Mouse (Mus musculus) adrenal gland, postnatal 25 days (tissue): ENCODE data around the gene Il17rb. TPM values are rescaled to one million over a fixed set of nuclear protein-coding genes. Genes with fewer than 3 reads are reported as not detected.

Experiments used
- DNase-seq: peaks from one replicate; pipeline ENCODE4 v3.0.0; 2021; ENCODE audit warnings: mixed read lengths
- microRNA-seq, 2 experiments: library from miRNA; unstranded; fragments of <30 nt; microRNA quantifications; one replicate each; pipeline ENCODE4 v1.2.0; 2021
- total RNA-seq: library from RNA; stranded (reverse); gene quantifications from 2 replicates; pipeline ENCODE4 v1.2.3, GENCODE M21; 2021

The Il17rb gene
- total RNA-seq, 1 experiment from 2014 or later, result 3.7 TPM

DNA sequence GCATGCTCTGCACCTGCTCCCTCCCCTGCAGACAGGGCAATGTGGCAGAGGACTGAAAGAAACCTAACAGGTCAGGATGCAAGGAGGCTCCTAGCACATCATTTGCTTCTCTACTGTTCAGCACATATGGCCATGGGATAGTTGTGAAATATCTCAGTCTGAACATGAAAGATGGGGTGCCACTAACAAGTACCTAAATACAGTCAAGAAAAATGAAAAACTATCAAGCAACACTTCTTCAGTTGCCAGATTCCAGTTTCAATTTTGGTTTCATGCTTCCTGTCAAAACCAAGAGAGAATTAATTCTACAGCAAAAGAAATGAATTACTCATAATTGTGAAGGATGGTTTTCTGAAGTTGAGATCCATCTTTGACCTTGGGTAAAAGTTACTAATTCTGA is 51.3 kb downstream of the Il17rb start:
- no peak for DNase-seq

DNA sequence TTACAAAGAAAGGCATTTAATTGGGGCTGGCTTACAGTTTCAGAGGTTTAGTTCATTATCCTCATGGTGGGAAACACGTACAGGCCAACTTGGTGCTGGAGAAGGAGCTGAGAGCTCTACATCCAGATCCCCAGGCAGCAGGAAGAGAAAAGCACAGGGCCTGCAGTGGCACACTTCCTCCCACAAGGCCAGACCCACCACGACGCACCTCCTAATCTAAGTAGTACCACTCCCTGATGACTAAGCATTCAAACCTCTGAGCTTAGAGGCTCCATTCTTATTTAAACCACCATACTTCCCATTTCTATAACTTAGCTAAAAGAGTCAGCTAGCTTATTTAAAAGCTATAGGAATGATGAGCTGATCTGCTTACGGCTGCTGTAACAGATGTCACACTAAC is 57.9 kb downstream of the Il17rb start:
- DNase-seq, result no peak

DNA sequence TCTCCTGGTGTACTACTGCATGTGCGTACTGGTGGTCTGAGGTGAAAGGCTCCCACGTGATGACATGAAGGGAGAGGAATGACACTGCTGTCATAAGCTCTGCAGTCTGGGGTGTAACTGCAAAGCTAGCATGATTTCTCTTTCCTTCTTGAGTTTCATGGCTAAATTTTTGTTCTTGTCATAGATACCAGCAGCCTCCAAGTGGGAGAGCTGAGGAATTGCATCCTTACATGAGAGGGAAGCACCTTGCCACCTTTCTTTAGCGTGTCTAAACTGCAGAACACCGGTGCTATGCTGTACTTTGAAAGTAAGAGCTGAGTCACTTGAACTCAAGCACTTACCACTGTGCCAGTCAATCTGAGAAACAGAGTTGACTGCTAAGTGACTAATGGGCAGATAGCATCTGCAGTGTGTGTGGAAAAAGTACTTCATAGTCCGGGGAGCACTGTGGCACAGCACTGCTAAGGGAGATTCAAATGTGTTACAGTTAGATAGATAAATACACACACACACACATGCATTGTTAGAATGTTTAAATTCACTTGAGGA is 61.9 kb downstream of the Il17rb start:
- no peak for DNase-seq

Small RNA genes lying within 50 kb of the gene (microRNA-seq; reads per million reads assigned to microRNA genes)
- gene Mir6947, result 0 reads per million in 2 experiments

Other genes with a start within 250 kb of the Il17rb start
- 101 and 108 TPM in 2 replicates for gene Selenok, start 40.6 kb downstream of the Il17rb start, total RNA-seq
- 63.0 and 78.1 TPM in 2 replicates for gene Actr8, start 30.6 kb downstream of the Il17rb start, total RNA-seq
- 10.7 and 12.9 TPM in 2 replicates for gene Chdh, start 127 bp upstream of the Il17rb start, total RNA-seq